Mouse (Mus musculus) lung, embryonic 16.5 days (tissue): ENCODE measurements around the gene Cad. TPM values are rescaled to one million over a fixed set of nuclear protein-coding genes. Genes with fewer than 3 reads are reported as not detected.
A peak's percentile ranks its signal among the peaks of the same experiment; 100 is the strongest.
"Not testable (repeated sequence)": the region's sequence is repeated elsewhere in the genome, so short reads cannot be mapped to it uniquely, and the experiment has no call there.

ENCODE experiments used
- ATAC-seq: fragments of 200-750 bp; cut with Nextera tagmentation; 2 replicates; pipeline ENCODE4 v1.8.0; 2017; ENCODE audit warnings: low read depth, mild to moderate bottlenecking, moderate library complexity
- H3K27ac ChIP-seq: fragments of 300-500 bp; sonication (generic); 2 replicates; pipeline ENCODE4 v1.5.1; 2014; ENCODE audit warnings: mild to moderate bottlenecking, control low read depth, low read length
- H3K27me3 ChIP-seq: fragments of 300-500 bp; sonication (generic); 2 replicates; pipeline ENCODE4 v1.6.1; 2014; ENCODE audit warnings: low read depth, low read length, mixed read lengths; ENCODE audit not compliant: control insufficient read depth, insufficient read depth
- H3K36me3 ChIP-seq: fragments of 300-500 bp; sonication (generic); 2 replicates; pipeline ENCODE4 v1.6.1; 2014; ENCODE audit warnings: low read length; ENCODE audit not compliant: control insufficient read depth, insufficient read depth
- H3K4me1 ChIP-seq: fragments of 300-500 bp; sonication (generic); replicated peaks from 2 replicates; pipeline ENCODE4 v1.6.1; 2014; ENCODE audit warnings: low read length, mixed read lengths; ENCODE audit not compliant: control insufficient read depth, insufficient read depth
- H3K4me2 ChIP-seq: fragments of 300-500 bp; sonication (generic); 2 replicates; pipeline ENCODE4 v1.6.1; 2014; ENCODE audit warnings: low read depth, low read length, control low read depth
- H3K4me3 ChIP-seq: fragments of 300-500 bp; sonication (generic); 2 replicates; pipeline ENCODE4 v1.5.1; 2014; ENCODE audit warnings: mild to moderate bottlenecking, low read length, control low read depth
- H3K9ac ChIP-seq: fragments of 300-500 bp; sonication (generic); 2 replicates; pipeline ENCODE4 v1.6.1; 2014; ENCODE audit warnings: low read length, control low read depth
- H3K9me3 ChIP-seq: fragments of 300-500 bp; sonication (generic); 2 replicates; pipeline ENCODE4 v1.6.1; 2016; ENCODE audit warnings: low read length; ENCODE audit not compliant: control insufficient read depth
- WGBS: fragments of 180-500 bp; shearing (Covaris S2); extraction: QIAGEN DNeasy Blood & Tissue Kit; methylation state at CpG from one replicate; pipeline ENCODE4 v1.1.7; 2014; 5-methylcytosine and 5-hydroxymethylcytosine counted together
- polyA plus RNA-seq: library from polyadenylated mRNA; unstranded; fragments of >200 nt; fragmentation: Nextera tagmentation; extraction: Ambion mirVana; gene quantifications from 2 replicates; pipeline ENCODE4 v1.2.1, GENCODE M21; 2015

Cad gene
- polyA plus RNA-seq, 1 experiment from 2014 or later = 23.7 TPM

DNA sequence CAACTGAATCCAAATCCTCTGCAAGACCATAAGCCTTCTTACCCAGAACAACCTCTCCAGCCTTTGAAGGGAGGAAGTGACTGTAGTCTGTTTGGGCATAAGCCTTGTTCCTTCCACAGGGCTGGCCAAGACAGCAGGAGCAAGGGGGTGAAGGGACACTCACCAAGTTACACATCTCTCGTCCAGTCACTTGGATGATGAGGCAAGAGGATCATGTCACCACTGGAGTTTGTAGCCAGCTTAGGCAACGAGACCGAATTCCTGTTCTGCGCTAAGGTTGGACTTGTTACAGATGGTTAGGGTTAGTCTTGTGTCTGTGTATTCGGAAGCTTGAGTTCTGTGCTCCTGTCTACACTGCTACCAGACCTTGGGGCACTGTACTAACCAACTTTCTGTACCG lies 19.9 kb upstream of the Cad start:
- Histone ChIP-seq H3K4me3 (no peak overlapping the region), H3K9me3 (no peaks in the 10 kb centered on the region), H3K4me1 (no peaks in the 10 kb centered on the region), H3K36me3 (0 out of 2 replicates have a peak, but pooled peaks cover 3% of the 10 kb centered on the region), H3K27me3 (no peaks in the 10 kb centered on the region), H3K4me2 (no peak overlapping the region), H3K27ac (no peak overlapping the region), H3K9ac (no peak overlapping the region)
- ATAC-seq = no peak
- WGBS = 89% methylated on average over 6 of the region's 6 CpGs

DNA sequence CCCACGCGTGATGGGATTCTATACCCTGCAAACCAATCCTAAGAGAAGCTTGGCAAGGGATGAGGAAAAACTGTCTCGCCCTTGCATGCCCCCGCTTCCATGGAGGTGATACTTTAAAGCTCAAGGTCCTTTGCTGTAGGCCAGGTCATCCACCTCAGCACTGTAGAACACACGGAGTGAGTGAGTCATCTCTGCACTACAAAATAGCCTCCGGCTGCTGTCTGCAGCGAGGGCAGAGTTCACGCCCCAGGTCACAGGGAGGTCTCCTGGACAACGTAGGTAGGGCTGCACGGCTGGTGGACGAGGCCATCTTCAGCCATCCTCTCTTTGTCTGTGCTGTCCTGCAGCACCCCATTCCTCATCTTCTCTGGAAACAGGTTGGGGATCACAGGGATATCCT lies 18.0 kb upstream of the Cad start:
- H3K9me3 ChIP-seq, H3K36me3 ChIP-seq, H3K27me3 ChIP-seq, ATAC-seq, H3K4me2 ChIP-seq, H3K4me3 ChIP-seq, H3K27ac ChIP-seq, H3K9ac ChIP-seq, H3K4me1 ChIP-seq: not testable (repeated sequence)
- whole genome bisulfite sequencing = 82% methylated on average over 11 of the region's 11 CpGs

DNA sequence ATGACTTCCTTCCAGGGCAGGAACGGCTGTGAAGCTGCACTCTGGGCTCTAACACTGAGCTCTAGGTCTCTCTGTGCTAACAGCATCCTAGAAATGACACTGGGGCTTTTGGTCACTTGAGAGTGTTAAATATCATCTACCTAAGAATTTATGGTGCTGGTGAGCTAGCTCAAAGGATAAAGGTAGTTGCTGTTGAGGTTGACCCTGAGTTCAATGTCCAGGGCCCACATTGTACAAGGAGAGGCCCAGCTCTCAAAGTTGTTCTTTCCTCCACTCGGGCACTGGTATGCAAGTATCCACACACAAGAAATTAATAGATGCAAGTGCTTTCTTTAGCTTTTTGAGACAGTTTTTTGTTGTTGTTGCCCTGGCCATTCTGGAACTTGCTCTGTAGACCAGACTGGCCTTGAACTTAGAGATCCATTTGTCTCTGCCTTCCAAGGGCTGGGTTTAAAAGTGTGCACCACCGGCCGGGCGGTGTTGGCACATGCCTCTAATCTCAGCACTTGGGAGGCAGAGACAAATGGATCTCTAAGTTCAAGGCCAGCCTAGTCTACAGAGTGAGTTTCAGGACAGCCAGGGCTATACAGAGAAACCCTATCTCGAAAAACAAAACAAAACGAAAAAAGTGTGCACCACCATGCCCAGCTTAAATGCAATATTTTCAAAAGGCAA lies 16.3 kb upstream of the Cad start:
- no peaks in the 10 kb centered on the region for H3K4me1 ChIP-seq
- H3K27ac ChIP-seq = no peak overlapping the region
- peaks cover 5% of the 10 kb centered on the region for H3K36me3 ChIP-seq
- WGBS = 89% methylated on average over 7 of the region's 7 CpGs
- no peak overlapping the region for H3K4me3 ChIP-seq
- H3K9ac ChIP-seq = no peak overlapping the region
- no peak for ATAC-seq
- no peaks in the 10 kb centered on the region for H3K9me3 ChIP-seq
- no peaks in the 10 kb centered on the region for H3K27me3 ChIP-seq
- no peak overlapping the region for H3K4me2 ChIP-seq

DNA sequence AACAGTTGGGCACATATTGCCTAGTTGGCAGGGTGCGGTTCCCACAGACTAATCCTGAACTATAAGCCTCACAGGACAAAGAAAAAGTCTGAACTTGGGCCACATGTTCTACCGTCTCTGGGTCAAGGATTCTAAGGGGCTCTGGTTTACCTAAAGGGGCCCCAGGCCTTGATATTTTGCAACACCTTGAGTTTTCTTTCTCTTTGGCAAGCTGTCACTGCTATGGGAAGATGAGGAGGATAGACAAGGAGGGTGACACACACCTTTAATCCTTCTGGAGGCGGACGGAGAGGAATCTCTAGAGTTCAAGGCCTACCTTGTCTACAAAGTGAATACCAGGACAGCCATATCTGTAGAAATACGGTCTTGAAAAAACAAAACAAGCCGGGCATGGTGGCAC lies 8.2 kb upstream of the Cad start:
- Histone ChIP-seq H3K27me3 (no peaks in the 10 kb centered on the region), H3K9me3 (no peaks in the 10 kb centered on the region), H3K4me2 (no peak overlapping the region), H3K27ac (no peak overlapping the region), H3K4me3 (no peak overlapping the region), H3K36me3 (peaks cover 4% of the 10 kb centered on the region), H3K4me1 (peaks cover 9% of the 10 kb centered on the region; the same call in 1 of the 2 replicates), H3K9ac (no peak overlapping the region)
- 89% methylated on average over 6 of the region's 6 CpGs for WGBS
- no peak for ATAC-seq

DNA sequence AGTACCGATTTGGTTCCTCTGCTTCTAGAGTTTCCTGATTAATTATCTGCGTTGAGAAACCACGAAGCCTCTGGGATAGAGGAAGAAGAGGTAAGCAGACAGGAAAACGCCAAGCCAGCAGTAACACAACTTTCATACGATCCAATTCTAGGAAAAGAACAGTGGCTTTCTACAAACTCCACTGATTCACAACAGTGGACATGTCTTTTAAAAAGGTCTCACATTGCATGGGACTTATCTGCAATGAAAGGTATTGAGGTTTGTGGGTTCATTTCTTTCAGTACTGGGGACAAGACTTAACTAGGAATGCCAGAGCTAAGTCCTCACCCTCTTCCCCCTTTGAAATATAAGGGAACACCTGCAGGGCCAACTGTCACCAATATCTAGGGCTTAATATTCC lies 7.5 kb upstream of the Cad start:
- no peaks in the 10 kb centered on the region for H3K9me3 ChIP-seq
- H3K27ac ChIP-seq = no peak overlapping the region
- H3K4me3 ChIP-seq = peak overlapping the region; percentile 86
- no peak for ATAC-seq
- H3K9ac ChIP-seq = peak overlapping the region; percentile 96
- H3K4me2 ChIP-seq = peak overlapping the region; percentile 88
- H3K27me3 ChIP-seq = no peaks in the 10 kb centered on the region
- 68% methylated on average over 5 of the region's 5 CpGs for WGBS
- peaks cover 2% of the 10 kb centered on the region; the same call in 1 of the 2 replicates for H3K36me3 ChIP-seq
- peaks cover 9% of the 10 kb centered on the region; the same call in 1 of the 2 replicates for H3K4me1 ChIP-seq

DNA sequence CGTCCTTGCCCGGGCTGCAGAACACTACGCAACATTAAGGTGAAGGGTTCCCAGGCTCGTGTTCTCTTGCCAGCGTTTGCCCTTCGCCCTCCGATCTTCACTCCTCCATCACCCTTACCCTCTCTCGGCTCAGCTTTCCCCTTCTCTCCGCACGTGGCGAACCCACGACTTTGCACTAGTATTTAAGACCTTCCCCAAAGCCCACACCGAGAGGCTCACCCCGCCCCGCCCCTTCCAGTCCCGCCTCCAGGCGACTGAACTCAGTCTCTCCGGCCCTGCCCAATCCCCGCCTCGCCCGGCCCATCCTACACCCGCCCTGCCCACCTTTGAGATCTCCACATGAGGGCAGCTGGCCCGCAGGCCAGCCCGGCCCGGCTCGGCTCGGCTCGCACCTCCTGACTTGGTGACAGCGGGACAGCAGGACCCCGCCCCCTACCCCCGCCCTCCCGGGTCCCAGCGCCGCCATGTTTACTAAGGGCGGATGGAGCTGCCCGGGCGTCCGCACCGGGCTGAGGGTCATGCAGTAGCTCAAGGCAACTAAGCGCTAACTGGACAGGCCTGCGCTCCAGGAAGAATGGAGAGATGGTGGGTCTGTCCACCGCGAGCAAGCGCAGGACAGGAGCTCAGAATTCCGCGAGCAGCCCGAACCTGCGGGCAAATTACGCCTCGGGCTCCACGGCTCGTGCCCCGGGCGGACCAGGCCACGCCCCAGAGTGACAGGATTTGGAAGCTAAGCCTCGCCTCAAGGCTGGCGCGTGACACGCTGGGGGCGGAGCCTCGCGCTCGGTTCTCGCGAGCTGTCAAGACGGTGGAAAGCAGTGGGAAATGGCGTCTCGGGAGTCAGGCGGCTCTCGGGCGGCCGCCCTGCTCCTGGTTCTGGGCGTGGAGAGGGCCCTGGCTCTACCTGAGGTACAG lies 6.5 kb upstream of the Cad start, which contains the start of gene Atraid:
Gene Atraid (plus strand): TSS at position 465 of the 915 bp plus-strand sequence.
- peak within 1 kb of the TSS; percentile 88 for H3K4me2 ChIP-seq
- WGBS = under 1% methylated on average over 73 of the region's 73 CpGs
- peak within 1 kb of the TSS; percentile 99 for H3K27ac ChIP-seq
- peaks cover 9% of the 10 kb centered on the region; the same call in 1 of the 2 replicates for H3K4me1 ChIP-seq
- no peaks in the 10 kb centered on the region for H3K9me3 ChIP-seq
- no peaks in the 10 kb centered on the region for H3K27me3 ChIP-seq
- H3K9ac ChIP-seq = peak within 1 kb of the TSS; percentile 96
- peak within 1 kb of the TSS; percentile 86 for H3K4me3 ChIP-seq
- ATAC-seq = peak; percentile 98
- H3K36me3 ChIP-seq = peaks cover 7% of the 10 kb centered on the region

DNA sequence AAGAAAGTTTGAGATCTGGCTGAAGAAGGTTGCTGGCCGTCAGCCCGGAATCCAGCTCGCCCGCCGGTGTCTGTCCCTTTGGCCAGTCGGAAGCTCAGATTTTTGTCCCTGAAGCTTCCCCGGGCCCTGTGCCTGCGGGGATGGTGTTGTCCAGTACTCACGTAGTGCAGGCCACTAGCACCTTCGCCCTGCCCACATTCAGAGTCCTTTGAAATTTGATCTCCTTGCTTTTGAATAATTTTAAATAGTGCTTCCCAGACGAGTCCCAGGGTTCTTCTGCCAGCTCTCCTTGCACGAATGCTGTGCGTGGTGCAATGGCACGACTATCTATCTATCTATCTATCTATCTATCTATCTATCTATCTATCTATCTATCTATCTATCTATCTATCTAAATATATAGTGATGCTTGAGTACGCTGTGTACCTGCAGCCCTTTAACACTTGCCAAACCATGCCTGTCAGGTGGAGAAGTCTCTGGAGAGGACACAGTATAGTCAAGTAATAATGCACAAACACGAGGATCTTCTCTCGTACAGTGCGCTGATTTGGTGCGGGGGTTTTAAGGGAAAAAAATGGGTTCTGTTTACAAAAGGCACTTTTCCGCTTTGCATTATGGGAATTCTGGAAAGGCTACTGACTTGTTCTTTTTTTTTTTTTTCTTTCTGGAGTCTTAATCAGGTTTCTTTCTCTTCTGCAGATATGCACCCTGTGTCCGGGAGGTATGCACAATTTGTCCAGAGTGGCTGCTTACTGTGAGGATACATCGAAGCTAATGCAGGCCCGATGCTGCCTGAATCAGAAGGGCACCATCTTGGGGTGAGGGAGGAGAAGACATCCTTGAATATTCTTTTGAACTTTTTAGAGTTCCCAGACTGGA lies 5.6 kb upstream of the Cad start, which contains the start of gene Slc5a6:
Gene Slc5a6 (minus strand): TSS at position 162 of the 879 bp plus-strand sequence.
- ATAC-seq = peak; percentile 48
- H3K4me2 ChIP-seq = peak within 1 kb of the TSS; percentile 88
- H3K36me3 ChIP-seq = peaks cover 7% of the 10 kb centered on the region
- peaks cover 12% of the 10 kb centered on the region; the same call in 1 of the 2 replicates for H3K4me1 ChIP-seq
- H3K27ac ChIP-seq = peak within 1 kb of the TSS; percentile 99
- peak within 1 kb of the TSS; percentile 96 for H3K9ac ChIP-seq
- no peaks in the 10 kb centered on the region for H3K9me3 ChIP-seq
- under 1% methylated on average over 23 of the region's 23 CpGs for WGBS
- no peaks in the 10 kb centered on the region for H3K27me3 ChIP-seq
- peak within 1 kb of the TSS; percentile 86 for H3K4me3 ChIP-seq

DNA sequence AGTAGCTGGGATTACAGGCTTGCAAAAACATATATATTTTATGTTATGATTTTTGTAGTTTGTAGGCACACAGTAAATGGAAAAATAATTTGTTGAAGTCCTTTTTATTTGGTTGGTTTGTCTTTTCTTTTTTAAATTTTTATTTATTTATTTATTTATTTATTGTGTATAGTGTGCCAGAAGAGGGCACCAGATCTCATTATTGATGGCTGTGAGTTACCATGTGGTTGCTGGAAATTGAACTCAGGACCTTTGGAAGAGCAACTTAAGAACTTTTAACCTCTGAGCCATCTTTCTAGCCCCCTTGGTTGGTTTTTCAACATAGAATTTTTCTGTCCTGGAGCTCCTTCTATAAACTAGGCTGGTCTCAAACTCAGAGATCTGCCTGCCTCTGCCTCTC lies 4.2 kb upstream of the Cad start:
- Histone ChIP-seq H3K27me3 (no peaks in the 10 kb centered on the region), H3K27ac (no peak overlapping the region), H3K4me2 (no peak overlapping the region), H3K9me3 (no peaks in the 10 kb centered on the region), H3K9ac (no peak overlapping the region), H3K4me3 (no peak overlapping the region), H3K4me1 (peaks cover 13% of the 10 kb centered on the region), H3K36me3 (peaks cover 7% of the 10 kb centered on the region)
- no peak for ATAC-seq
